Mouse (Mus musculus): ENCODE results near the gene Med9.
"Not testable (repeated sequence)": the region's sequence is repeated elsewhere in the genome, so short reads cannot be mapped to it uniquely, and the experiment has no call there.

The Med9 gene

DNA sequence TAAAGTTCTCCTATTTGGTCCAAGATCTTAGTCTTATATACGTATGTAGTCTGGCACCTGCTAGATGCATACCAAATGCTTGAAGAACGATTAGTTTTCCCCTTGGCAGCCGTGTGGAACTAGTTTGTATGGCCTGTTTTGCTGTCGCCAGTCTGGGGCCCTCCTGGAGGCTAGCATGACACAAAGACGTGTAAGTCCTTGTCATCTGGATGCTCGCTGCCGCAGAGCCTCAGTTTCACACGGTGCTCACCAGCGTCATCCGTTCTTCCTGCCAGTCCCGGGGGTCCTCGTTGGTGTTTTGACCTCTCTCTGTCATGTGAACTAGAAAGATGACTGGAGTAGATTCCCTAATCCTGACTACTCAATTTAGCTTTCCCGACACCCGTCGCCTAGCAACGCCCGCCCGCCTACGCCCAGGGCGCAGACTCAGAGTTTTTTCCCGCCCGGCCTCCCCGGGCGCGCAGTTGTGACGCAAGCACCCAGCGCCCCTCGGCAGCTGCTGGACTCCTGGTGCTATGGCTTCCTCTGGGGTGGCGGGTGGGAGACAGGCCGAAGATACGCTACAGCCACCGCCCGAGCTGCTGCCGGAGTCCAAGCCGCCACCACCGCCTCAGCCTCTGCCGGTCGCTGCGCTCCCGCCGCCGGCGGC lies at the start of gene Med9:
TSS of gene Med9 (plus strand) at position 455 of the 649 bp plus-strand sequence.
- DNase-seq: peak; percentile 98

DNA sequence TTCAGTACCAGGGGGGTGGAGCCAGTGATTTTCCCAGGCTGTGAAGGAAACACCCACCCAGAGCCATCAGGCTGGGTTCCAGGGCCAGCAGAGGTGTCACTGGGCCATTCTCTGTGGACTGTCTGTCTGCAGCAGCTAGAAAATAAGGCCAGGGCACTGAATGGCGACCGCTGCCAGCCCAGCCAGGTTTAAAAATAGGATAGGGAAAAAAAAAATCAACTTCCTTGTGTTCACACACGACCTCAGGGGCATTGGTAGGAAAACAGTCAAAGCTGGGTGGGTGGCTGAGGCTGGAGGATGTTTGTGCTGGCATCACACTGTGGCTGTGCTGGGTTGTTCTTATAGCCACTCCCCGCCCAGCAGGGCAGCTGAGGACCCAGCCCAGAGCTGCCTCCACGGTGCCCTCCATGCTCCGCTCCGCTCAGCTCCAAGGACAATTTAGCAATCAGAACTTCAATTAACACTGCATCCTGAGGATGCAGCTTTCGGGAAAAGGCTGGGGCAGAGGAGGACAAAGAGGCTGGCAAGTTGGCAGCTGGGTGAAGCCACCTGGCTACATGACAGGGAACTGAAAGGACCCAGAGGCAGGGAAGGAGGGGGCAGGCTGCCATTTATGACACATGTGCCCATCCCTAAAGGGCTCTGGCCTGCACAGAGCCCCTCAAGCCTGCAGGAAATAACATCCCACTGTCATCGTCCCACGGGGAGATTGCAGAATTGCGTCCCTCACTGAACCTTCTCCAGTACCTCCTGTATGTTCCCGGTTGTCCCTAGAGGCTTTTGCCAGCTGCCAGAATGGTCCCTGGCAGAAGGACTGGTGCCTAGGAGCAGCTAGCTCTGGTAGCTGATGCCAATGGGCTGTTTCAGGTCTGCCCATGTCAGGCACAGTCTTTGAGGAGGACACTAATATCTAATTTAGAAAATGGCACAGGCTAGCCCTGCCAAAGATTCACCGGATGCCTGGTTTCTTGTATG lies 48.0 kb upstream of the Med9 start:
- no peak for DNase-seq

DNA sequence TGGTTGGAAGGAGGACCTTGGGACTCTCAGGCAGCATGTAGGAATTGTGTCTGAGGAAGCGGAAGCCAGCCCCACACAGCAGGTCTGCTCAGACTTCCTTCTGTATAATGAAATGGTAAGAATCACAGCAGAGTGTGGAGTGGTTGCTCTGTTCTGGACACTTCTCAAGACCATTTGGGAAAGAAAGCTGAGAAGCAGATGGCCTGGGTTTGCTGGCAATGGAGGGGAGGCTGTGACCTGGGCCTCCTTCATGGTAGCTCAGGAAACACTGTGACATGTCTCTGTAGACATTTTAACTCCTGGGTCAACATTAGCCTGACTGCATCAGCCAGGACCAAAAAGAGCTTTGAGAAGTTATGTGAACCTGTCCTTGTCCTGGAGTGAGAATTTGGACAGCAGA lies 47.0 kb upstream of the Med9 start:
- DNase-seq: no peak

DNA sequence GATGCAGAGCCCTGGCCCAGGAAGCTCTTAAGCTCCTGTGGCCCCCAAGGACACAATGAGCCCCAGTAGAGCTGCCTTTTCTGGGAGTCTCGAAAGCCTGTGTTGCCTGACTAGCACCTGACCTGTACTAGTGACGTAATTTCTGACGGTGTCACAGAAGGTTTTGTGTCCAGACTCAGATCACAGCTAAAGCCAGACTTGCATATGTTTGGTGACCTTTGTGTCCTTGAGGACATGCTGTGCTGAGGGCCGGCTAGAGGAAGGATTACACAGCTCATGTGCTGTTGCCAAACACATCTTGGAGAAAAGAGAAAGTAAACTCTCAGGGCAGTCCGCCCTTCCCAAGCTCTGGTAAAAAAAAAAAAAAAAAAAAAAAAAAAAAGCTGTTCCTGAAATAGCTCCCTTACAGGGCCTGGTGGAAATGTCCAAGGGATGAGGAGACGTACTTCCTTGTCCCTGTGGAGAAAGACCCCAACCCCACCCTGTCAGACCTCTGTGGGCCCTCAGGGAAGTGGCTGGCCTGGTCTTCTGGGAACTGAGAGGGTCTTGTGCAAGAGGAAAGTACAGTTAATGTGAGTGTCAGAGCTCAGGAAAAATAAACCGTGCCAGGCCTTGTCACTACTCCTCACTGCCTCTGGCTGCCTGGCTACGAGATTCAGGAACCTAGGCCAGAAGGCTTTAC lies 45.8 kb upstream of the Med9 start:
- no peak for DNase-seq

DNA sequence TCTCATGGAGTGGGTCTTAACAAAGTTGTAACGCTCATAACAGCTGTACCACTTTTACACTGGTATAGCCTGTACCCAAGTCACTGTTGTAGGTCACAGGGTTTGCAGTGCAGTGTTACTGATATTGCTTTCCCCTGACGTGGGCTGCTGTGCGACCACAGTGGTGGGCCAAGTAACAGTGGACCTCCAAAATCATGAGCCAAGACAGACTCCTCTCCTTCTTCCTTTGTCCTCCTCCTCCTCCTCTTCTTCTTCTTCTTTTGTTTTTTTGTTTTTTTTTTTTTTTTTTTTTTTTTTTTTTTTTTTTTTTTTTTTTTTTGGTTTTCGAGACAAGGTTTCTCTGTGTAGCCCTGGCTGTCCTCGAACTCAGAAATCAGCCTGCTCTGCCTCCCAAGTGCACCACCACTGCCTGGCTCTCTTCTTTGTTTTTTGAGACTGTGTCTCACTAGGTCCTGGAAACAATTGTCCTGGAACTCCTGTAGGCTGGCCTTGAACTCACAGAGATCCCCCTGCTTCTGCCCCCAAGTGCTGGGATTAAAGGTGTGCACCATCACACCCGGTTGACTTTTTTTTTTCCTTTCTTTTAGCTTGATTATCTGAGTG lies 41.4 kb upstream of the Med9 start:
- no peak for DNase-seq

DNA sequence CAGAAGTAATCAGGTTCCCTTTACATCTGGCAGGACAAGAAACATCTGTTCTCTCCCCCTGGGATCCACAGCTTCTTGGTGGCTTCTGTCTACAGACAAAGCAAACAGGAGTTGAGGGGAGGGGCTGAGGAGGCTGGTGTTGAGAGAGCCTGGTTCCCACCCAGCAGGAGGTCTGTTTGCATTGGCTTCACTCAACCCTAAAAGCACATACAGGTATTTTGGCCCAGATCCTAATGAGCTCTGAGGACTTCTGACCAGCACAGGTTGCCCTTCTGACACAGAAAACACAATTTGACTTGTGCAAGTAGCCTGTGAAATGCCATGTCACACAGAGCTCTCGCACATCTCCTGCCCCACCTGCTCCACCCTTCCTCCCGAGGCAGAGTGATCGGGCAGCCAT lies 39.6 kb upstream of the Med9 start:
- DNase-seq: no peak

DNA sequence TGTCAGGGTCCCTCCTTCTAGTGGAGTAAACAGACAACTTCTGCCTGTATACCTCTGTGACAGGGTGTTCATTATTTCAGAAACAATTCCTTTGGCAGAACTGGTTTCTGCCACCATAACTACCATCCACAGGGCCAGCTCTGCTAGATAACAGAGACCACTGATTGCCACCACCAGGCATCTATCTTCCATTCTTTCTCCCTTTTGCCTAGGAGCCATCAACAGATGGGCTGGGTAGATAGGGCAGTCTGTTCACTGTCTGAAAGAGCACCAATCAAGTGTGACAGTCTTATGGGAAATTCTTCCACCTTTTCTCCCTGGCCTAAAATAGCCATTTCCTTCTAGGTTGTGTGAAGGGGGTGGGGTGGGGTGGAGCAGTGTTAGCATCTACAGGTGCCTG lies 37.4 kb upstream of the Med9 start:
- no peak for DNase-seq

DNA sequence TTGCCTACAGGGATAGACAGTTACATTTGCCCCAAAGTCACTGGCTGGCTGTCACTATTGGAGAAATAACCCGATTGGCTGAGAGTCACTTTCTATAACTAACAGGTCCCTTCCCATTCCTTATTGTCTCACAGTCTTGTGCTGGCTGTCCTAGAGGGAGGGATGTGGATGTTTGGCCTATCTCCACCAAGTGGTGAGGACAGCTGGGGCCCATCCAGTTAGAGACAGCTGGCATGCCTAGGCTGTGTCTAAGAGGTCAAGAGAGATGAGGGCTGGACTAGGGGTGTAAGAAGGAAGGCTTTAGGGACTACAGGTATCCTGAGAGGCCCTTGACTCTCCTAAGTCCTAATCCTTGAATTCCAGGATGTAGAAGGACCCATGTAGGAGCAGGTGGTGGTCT lies 36.5 kb upstream of the Med9 start:
- no peak for DNase-seq

DNA sequence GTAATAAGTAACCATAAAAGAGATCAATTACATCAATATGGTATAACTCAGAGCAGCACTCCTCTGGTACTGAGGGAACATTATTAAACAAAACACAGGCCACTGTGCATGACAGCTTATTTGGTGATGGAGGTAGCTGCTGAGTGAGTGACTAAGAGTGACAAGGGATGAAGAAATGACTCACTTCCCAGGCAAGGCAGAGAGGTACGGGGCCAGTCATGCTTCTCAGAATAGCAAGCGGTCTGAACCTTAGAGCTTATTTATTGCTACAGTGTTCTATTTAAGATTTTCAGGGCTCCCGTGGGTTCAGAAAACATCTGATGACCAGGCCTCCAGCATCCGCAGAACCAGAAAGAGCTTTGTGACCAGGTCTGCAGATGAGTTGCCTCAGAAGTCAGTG lies 34.3 kb upstream of the Med9 start:
- no peak for DNase-seq

DNA sequence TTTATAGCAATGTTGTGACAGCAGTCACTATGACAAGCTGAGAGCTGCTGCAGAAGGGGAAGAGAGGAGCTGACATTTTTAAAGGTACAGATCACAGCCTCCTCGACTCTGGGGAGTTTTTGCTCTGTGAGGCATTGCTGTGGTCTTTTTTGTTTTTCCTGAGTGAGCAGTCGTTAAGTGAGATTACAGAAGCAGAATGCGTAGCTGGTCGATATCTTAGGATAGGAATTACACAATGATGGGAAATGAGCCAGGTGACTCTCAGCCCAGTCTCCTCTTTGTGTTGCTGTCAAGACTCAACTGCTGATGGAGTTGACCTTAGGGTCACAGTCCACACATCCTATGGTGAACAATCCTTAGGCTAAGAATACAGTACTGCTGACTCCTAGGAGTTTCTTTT lies 30.0 kb upstream of the Med9 start:
- DNase-seq: no peak

DNA sequence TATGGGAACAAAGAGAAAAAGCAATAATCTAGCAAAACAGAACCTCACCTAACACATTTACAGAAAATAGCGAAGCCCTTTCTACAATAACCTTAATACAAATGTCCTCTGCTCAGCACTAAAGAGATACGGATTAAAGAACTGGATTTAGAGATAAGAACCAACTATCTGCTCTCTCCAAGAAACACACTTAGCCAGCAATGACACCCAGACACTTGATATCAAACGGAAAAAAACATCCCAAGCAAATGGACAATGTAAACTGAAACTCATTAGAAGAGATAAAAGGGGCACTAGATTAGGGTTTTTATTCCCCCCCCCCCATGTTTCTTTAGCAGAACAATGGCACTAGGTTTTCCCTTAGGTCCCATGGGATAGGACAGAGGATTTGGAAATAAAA lies 28.6 kb upstream of the Med9 start:
- no peak for DNase-seq

DNA sequence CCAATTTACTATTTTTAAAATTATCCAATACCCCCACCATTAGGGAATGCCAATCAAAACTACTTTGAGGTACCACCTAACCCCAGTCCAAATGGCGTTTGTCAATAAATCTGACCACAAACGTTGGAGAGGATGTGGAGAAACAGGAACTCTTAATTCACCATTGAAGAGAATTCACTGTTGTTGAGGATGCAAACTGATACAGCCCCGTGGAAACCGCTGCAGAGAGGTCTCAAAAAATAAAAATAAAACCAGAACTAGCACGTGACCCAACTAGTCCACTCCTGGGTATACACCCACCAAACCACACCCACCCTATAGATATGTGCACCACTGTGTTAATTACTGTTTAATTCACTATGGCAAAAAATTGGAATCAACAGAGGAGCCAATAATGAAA lies 27.7 kb upstream of the Med9 start:
- DNase-seq: no peak

DNA sequence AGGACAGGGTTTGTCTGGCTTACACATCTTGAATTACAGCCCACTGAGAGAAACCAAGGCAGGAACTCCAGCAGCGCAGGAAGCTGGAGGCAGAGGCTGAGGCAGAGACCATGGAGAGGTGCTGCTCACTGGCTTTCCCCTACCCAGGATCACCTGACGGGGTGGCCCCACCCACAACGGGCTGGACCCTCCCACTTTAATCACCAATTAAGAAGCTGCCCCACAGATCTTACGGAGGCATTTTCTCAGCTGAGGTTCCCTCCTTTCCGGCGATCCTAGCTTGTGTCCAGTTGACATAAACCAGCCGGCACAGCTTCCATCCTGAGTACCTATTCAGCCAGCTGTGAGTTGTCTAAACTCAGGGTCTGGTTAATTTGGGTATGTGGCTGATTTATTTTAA lies 26.7 kb upstream of the Med9 start:
- peak; percentile 38 for DNase-seq

DNA sequence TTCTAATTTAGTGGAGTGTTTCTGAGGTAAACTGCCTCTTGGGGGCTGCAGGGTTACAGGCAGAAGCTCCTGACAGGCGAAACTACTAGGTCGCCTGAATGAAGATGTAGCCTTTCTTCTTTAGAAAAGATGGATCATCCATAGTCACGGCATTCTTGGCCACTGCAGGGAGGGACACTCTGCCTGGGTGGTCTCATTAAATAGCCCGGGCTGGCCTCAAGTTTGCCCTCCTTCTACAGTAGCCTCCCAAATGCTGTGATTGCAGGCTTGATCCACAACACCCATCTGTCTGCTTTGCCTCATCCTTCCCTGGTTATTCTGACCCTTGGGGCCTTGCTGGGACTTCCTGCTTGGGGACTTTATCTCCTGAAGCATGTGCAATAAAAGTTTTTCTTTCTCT lies 18.0 kb upstream of the Med9 start:
- no peak for DNase-seq

DNA sequence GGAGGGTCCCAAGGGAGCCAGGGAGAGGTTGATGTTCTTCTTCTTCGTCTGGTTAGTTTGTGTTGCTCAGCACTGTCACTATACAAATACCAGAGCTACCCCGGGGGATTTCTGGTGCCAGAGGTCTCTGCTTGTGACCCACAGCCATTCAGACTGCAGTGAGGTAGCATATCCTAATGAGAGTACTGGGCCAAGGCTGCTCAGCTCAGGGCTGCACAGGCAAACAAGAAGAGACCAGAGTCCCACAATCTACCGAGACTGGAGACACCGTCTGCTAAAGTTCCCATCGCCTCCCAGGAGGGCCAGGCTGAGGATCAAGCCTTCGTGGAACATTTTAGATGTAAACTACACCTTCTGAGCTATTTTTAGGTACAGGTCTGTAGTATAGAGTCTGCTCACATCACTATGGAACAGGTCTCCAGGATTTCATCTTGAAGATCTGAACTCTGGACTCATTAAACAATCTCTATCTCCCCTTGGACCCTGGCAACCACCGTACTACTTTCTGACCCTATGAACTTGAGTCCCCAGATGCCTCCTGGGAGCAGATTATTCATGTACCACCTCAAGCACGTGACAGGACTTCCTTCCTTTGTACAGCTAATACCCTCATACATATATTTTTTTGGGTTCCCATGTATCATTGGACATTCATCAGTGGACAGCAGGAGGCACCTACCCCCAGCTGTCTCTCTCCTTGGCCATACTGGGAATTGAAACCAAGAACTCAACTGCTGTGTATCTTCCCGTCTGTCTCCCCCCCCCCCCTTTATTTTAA lies 15.3 kb upstream of the Med9 start:
- DNase-seq: no peak

DNA sequence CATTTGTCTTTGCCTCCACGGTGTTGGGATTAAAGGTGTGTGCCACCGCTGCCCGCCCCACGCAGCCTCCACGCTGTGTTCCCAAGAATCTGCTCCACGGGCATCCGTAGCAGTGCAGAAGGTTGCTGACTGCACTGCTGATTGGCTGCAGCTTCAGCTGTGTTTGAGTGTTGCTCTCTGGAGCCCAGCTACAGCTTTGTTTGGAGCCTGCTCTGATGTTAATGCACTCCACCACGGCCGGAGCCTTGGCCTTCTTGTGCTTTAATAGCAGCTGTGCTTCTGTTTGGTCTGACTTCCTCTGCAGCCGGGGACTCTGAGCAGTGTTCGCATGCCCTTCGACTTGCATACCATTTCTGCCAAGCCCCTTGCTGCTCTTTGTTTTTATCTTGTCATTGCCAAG lies 14.1 kb upstream of the Med9 start:
- peak; percentile 12 for DNase-seq

DNA sequence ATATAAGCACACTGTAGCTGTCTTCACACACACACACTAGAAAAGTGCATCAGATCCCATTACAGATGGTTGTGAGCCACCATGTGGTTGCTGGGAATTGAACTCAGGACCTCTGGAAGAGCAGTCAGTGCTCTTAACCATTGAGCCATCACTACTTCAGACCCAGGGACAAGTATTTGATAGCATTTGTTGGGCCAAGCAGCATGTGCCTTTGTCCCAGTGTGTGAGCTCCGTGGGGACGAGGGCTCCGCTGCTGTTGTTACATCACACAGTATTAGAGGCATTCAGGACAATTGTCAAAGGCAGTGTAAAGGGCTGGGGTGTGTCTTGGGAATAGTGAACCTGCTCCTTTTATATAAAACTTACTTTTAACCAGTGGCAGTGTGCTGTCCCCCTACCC lies 11.0 kb upstream of the Med9 start:
- DNase-seq: no peak

DNA sequence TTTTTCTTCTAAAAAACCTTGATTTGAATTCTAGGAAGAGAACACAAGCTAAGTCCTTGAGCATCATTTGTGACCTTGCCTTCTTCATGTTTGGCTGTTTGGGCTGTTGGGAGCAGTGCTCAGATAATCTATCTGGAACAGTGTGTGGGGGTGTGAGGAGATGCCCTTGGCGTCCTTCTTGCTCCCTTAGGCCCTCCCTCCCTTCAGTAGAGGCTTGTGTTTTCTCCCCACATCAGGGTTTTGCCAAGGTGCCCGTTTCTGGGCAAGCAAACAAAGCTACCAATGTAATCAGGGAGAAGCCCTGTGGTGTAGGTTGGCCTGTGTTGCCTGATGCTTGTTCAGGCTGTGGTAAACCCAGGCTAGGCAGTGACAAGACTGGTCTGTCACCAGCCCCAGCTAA lies 10.4 kb upstream of the Med9 start:
- DNase-seq: no peak

DNA sequence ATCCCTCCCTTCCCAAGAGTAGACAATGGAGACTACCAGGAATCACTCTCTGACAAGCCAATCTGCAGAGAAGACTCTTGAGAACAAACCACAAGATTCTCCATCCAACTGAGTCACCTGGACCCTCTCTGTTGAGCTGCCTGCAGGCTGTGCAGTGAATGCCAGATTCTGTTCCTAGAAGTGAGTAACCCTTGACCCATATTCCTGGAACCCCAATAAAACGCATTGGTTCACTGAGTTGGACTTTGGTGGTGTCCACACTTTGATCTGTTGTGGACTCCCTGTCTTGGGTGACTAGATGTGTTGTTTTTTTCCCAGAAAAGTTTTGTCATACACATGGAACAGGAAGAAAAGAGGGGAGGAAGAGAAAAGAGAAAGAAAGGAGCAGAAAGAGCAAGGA lies 8.2 kb upstream of the Med9 start:
- DNase-seq: no peak

DNA sequence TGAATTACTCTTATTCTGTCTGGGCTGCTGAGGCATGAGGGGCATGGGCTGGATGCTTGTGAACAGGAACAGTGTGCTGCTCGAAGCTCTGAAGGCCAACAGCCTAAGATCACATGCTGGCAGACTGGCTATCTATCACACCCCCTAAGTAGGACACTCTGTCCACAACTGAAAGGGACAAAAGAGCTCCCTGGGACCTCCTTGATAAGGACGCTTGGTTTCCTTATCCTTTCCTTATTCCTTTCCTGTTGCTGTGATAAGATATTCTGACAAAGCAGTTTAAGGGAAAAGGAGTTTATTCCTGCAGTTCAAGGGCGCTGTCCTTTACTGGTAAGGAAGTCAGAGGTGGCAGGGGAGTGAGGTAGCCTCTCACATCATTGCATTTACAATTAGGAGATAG lies 7.4 kb upstream of the Med9 start:
- no peak for DNase-seq

DNA sequence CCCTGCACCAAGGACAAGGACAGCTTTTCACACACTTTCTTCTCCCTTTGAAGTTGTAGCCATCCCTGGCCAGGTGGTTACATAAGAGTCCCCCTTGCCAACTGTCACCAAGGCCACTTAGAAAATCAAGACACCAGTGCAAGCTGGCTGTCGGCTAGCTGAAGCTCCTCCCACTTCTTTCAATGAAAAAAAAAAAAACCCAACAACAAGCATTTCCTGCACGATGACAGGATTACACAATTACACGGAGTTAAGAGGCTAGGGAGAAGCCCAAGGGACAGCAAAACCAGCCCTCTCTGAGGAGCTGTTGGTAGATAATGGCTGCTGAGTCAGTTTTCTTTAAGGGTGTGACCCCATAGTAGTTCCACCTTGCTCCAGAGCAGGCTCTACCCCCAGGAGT lies 6.6 kb upstream of the Med9 start:
- no peak for DNase-seq

DNA sequence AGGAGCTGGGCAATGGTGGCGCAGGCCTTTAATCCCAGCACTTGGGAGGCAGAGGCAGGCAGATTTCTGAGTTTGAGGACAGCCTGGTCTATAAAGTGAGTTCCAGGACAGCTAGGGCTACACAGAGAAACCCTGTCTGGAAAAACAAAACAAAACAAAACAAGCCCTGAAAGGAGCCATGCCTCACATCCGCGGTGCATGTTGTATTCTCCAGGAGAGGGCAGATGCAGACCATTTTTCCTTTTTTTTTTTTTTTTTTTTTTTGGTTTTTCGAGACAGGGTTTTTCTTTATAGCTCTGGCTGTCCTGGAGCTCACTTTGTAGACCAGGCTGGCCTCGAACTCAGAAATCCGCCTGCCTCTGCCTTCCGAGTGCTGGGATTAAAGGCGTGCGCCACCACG lies 3.2 kb upstream of the Med9 start:
- DNase-seq: not testable (repeated sequence)

DNA sequence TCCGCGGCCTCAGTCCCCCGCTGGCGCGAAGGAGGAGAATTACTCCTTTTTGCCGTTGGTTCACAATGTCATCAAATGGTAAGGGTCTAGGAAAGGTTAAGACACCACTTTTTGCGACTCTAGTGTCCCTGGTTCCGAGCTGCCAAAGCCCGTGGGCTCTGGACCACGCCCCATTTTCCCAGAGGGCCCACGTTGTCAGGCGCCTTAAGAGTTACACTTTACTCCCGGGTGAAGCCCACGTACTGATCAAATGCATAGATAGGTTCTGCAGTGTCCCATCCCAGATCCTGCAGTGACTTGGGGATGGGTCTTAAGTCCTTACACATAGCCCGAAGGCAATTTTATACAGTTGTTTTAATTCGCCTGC lies 378 bp downstream of the Med9 start:
- peak; percentile 37 for DNase-seq

Measured in embryo, embryonic 11 days (tissue).